Mouse (Mus musculus): ENCODE data around the gene C1rb. TPM values are rescaled to one million over a fixed set of nuclear protein-coding genes. Genes with fewer than 3 reads are reported as not detected.
"Not testable (repeated sequence)": the region's sequence is repeated elsewhere in the genome, so short reads cannot be mapped to it uniquely, and the experiment has no call there.

The C1rb gene
- total RNA-seq (2015): not detected in 2 replicates
- not detected in 2 replicates for total RNA-seq (2017)

DNA sequence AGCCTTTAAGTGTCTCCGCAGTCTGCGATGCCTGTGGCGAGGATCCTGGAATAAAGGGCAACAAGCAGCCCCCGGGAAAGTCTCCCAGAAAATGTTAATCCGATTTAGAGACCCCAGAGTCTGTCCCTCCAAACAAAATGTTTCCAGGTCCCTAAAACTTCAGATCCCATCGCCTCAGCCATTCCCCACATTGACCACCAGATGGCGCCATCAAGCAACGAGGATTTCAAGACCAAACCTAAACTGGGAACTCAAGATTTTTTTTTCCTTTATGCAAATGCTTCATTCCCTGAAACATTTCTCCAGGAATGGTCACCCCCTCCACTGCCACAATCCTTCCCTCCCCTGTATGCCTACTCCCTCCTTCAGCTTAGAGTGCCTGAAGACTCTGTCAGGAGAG is at the start of gene C1rb:
Gene C1rb, plus strand, starts transcription at position 269 of the 400 bp plus-strand sequence.
- ATAC-seq (replicated peaks; ENCODE audit: poor library complexity): peak; percentile 90

- ATAC-seq (replicated peaks; ENCODE audit: poor library complexity): peak; percentile 42; the same call in 1 of the 2 replicates
These were observed 48.0 kb upstream of the C1rb start for GRCm38 (mm10) chr6:124522082-124522481.

- ATAC-seq (replicated peaks; ENCODE audit: poor library complexity): no peak
These were observed 42.2 kb upstream of the C1rb start for GRCm38 (mm10) chr6:124527881-124528280.

DNA sequence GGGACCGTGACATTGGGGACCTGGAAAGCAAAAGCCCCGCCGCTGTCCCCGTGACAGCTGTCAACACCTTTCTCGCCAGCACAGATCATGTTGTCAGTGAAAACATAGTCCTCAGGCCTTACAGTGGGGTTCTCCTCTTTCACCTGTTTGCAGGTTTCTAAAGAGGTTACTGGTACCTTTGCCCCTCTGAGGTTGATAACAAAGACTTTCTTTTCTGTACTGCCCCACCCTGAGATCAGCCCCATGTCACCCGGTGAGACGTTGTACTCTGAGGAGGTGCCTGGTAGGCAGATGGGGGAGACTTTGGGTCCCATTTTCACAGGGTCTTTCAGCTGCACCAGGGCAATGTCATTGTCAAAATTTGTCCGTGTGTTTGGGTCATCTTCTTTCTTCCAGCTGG is 39.0 kb upstream of the C1rb start:
- no peak for ATAC-seq (replicated peaks; ENCODE audit: poor library complexity)

DNA sequence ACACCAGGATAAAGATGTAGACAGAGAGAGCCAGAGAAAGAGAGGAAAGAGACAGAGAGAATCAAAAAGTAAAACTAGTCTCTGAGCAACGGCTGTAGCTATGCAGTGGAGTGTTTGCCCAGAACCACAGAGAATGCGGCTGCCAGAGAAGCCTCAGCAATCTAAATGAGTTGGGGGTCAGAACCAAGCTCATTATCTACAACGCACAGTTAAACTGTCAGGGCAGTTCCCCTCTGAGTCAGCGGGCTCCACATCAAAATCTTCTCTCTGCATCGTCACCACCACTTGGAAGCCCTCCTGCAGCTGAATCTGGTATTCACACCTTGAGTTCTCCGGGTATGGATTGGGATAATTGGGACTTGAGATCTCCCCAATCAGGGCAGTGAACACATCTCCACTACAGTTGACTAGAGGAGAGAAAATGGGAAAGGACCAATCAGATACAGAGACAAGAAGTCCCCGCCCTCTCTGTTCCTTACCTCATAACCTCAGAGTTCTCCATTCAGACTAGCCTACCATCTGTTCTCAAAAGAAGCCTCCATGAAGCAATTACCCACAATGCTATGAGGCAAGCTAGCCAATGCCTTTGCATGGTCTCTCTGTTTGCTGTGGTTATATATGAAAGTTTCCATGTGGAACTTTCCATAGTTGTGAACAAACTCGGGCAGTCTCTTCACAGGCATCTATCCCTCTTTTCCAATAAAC is 33.8 kb upstream of the C1rb start:
- peak; percentile 76 for ATAC-seq (replicated peaks; ENCODE audit: poor library complexity)

- not testable (repeated sequence) for ATAC-seq (replicated peaks; ENCODE audit: poor library complexity)
These were observed 28.9 kb upstream of the C1rb start for GRCm38 (mm10) chr6:124541176-124541575.

- peak; percentile 88 for ATAC-seq (replicated peaks; ENCODE audit: poor library complexity)
These were observed 27.8 kb upstream of the C1rb start, which contains the start of gene C1s1 for GRCm38 (mm10) chr6:124542284-124542683. C1s1 (minus strand) TSS chr6:124542359.

DNA sequence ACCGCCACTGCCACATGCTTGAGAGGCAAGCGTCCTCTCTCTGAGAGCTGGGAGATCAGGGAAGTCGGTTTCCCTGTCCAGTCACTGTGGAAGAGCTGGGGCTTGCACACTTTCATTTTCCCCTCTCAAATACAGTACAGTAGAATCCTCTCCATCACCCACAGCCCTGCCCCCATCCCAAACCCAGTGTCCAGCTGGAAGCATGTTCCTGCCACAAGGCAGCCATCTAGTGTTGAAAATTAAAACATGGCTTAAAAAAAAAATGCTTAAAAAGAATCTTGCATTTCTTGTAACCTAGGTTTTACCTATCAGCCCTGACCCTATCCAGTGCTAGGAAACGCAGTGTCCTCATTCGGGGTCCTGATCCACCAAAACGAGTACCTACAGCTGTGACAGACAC is 25.6 kb upstream of the C1rb start:
- peak; percentile 29; the same call in 1 of the 2 replicates for ATAC-seq (replicated peaks; ENCODE audit: poor library complexity)

- ATAC-seq (replicated peaks; ENCODE audit: poor library complexity): 0 out of 2 replicates have a peak, but pooled peaks have one; percentile 21
These were observed 24.7 kb upstream of the C1rb start for GRCm38 (mm10) chr6:124545425-124545824.

- ATAC-seq (replicated peaks; ENCODE audit: poor library complexity): not testable (repeated sequence)
These were observed 22.1 kb upstream of the C1rb start for GRCm38 (mm10) chr6:124547979-124548378.

DNA sequence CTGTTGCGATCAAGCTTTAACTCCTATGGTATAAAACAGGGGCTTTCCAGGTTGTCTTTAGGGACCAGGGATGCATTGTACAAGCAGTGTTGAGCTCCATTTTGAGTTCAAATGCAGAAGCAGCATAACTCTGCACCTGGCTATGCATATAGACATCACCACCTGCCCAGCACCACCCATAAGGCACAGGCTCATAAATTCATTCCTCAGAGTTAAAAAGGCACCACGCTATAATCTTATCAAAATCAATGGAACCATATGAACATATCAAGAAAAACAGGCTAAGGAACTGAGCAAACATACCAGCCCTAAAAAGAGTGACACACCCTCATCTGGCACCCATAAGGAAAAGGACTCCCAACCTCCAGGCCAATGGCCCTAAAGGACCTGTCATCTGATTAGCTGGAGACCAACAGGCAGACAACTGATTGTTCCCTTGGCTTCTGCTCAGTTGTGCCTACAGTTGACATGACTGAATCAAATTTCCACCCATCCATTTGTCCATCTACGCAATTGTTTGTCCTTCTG is 21.0 kb upstream of the C1rb start:
- 0 out of 2 replicates have a peak, but pooled peaks have one; percentile 29 for ATAC-seq (replicated peaks; ENCODE audit: poor library complexity)

- ATAC-seq (replicated peaks; ENCODE audit: poor library complexity): no peak
These were observed 17.3 kb upstream of the C1rb start for GRCm38 (mm10) chr6:124552766-124553165.

- ATAC-seq (replicated peaks; ENCODE audit: poor library complexity): not testable (repeated sequence)
These were observed 14.1 kb upstream of the C1rb start for GRCm38 (mm10) chr6:124555956-124556355.

GRCm38 (mm10) chr6:124561156-124561555 is 8.9 kb upstream of the C1rb start:
- not testable (repeated sequence) for ATAC-seq (replicated peaks; ENCODE audit: poor library complexity)

DNA sequence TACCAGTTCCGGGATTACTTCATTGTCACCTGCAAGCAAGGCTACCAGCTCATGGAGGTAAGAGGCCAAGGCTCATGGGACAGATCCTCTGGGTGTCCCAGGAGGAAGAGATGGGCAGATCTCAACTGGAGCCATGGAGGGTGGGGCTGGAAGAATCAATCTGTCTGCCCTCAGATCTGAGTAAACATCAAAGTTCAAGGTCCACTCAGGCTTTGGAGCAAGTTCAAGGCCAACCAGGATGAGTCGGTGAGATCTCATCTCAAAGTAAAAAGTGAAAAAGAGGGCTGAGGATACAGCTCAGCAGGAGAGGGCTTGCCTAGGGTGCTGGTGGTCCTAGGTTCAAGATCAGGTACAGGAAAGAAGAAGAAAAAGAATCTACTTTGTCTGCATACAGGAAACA is 8.5 kb upstream of the C1rb start:
- ATAC-seq (replicated peaks; ENCODE audit: poor library complexity): not testable (repeated sequence)

DNA sequence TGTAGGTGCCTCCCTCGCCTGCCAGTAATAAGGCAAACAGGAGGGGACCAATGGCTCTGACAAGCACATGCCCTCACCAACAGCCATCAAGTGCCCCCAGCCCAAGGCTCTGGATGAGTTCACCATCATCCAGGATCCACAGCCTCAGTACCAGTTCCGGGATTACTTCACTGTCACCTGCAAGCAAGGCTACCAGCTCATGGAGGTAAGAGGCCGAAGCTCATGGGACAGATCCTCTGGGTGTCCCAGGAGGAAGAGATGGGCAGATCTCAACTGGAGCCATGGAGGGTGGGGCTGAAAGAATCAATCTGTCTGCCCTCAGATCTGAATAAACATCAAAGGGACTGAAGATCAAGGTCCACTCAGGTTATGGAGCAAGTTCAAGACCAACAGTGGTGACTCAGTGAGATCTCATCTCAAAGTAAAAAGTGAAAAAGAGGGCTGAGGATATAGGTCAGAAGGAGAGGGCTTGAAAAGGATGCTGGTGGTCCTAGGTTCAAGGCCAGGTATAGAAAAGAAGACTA is 5.1 kb downstream of the C1rb start:
- ATAC-seq (replicated peaks; ENCODE audit: poor library complexity): not testable (repeated sequence)

GRCm38 (mm10) chr6:124580155-124580554 is 10.1 kb downstream of the C1rb start:
- ATAC-seq (replicated peaks; ENCODE audit: poor library complexity): peak; percentile 68

DNA sequence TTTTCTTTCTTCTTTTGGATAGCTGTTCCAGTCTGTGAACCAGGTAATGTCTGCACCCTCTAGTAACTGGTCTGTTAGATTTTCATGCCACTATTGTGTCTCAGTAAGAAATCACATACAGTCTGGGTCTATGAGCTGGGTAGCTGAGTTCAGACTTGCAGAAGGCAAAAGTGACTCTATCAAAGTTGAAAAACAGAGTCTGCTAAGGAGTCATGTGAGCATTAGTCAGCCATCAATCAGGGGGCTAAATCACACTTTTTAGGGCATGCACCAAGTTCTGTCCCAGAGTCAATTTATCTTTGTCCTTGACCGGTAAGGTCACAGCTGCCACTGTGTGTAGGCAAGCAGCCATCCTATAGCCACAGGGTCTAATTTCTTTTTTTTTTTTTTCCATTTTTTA is 12.1 kb downstream of the C1rb start:
- ATAC-seq (replicated peaks; ENCODE audit: poor library complexity): no peak

DNA sequence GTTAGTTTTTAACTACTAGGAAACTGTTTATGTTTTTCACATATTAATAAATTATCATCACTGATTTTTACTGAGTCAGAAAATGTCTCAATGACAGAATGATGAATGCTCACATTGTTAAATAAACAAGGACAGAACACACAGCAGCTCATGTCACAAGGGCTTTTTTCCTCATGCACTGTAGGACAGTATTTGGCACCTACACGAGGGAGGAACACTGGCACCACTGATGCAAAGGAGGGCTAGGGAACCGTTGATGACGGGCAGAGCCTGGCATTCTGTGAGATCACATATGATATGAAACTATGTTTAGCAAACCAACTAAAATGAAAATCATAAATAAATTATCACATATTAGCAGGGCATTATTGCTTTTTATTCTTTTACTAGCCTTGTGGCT is 14.8 kb downstream of the C1rb start:
- no peak for ATAC-seq (replicated peaks; ENCODE audit: poor library complexity)

- no peak for ATAC-seq (replicated peaks; ENCODE audit: poor library complexity)
These were observed 15.7 kb downstream of the C1rb start for GRCm38 (mm10) chr6:124585761-124586160.

DNA sequence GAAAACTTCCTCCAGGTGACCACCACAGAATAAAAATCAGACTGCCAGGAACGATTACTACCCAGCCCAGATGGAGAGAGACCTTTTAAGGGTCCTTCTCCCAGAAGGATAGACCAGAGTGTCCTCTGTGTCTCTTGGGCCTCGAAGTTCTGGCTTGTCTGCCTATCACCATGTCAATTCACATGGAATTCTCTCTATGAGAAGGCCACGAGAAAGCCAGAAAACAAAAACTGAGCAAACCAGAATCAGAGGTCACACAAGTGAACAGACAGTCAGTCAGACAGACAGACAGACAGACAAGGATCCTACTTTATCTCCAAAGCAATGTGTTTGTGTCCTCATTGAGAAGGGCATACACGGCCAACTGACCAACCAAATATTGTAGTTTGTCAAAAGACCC is 16.2 kb downstream of the C1rb start:
- ATAC-seq (replicated peaks; ENCODE audit: poor library complexity): no peak

- ATAC-seq (replicated peaks; ENCODE audit: poor library complexity): no peak
These were observed 18.7 kb downstream of the C1rb start for GRCm38 (mm10) chr6:124588771-124589170.

All from megakaryocyte progenitor cell, adult 5-6 weeks (primary cell).